Mouse (Mus musculus): Measurements from ENCODE around the gene Scn11a. TPM values are rescaled to one million over a fixed set of nuclear protein-coding genes. Genes with fewer than 3 reads are reported as not detected.

Scn11a gene
- polyA plus RNA-seq, 2 experiments: 0.06 to 0.10 TPM

DNA sequence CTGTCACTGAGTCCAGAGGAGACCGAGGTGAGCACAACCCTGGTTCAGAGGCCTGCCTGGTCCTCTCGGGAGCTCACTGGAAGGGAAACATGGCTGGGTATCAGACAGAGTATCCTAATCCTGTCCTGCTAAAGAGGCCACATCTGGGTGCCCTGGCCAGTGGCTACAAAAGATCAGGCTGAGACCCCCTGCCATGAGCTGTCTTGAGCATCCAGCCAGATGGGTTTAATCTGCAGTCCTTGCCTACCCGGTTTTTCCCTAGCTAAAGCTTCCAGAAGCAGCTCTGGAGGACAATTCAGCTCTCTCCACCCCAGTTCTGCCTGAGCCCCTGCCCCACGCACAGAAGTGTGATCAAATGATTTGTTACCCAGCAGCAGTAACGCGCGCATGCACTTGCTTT is 23.4 kb upstream of the Scn11a start:
- H3K27ac ChIP-seq (replicated peaks; ENCODE audit: low read depth, low read length): no peak overlapping the region
- no peaks in the 10 kb centered on the region for H3K9me3 ChIP-seq (ENCODE audit: control insufficient read depth, low read length)
- peaks cover 6% of the 10 kb centered on the region for H3K4me1 ChIP-seq (ENCODE audit: control insufficient read depth, insufficient read depth, low read length)
- ATAC-seq (ENCODE audit: low FRiP score, low read depth) (no peak), DNase-seq (ENCODE audit: low spot score) (no peak)
- H3K36me3 ChIP-seq (ENCODE audit: control insufficient read depth, insufficient read depth, low read length): no peaks in the 10 kb centered on the region
- no peak for TF ChIP-seq POLR2A (IDR thresholded peaks at IDR 0.05; ENCODE audit: borderline replicate concordance, extremely low read depth, insufficient read depth, insufficient read length)
- H3K4me3 ChIP-seq (replicated peaks; ENCODE audit: low read length): no peak overlapping the region
- WGBS: 34% methylated on average over 7 of the region's 7 CpGs
- H3K4me2 ChIP-seq (replicated peaks; ENCODE audit: low read depth, low read length, severe bottlenecking): no peak overlapping the region
- H3K9ac ChIP-seq (ENCODE audit: low read depth, low read length, severe bottlenecking): no peak overlapping the region
- no peaks in the 10 kb centered on the region for H3K27me3 ChIP-seq (ENCODE audit: control insufficient read depth, insufficient read depth, low read length)

DNA sequence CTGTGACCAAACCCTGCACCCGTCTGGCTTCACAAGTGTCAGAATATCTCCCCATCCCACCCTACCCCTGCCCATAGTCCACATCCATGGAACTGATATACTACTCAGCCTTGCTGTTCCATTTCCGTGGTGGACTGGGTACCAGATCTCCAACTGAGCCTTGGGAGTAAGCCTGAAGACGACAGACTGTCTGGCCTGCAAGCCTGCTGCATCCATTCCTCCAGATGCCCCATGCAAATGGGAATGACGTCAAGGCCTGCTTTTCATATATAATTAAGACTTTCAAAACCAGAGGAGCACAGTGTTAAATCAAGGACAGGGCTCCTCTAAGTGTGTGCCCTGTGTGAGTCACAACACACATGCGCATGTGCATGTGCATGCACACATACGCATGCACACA is 21.9 kb upstream of the Scn11a start:
- Histone ChIP-seq H3K4me2 (replicated peaks; ENCODE audit: low read depth, low read length, severe bottlenecking) (no peak overlapping the region), H3K9ac (ENCODE audit: low read depth, low read length, severe bottlenecking) (no peak overlapping the region), H3K4me1 (ENCODE audit: control insufficient read depth, insufficient read depth, low read length) (peaks cover 10% of the 10 kb centered on the region), H3K27me3 (ENCODE audit: control insufficient read depth, insufficient read depth, low read length) (no peaks in the 10 kb centered on the region), H3K27ac (replicated peaks; ENCODE audit: low read depth, low read length) (no peak overlapping the region), H3K4me3 (replicated peaks; ENCODE audit: low read length) (no peak overlapping the region), H3K9me3 (ENCODE audit: control insufficient read depth, low read length) (no peaks in the 10 kb centered on the region), H3K36me3 (ENCODE audit: control insufficient read depth, insufficient read depth, low read length) (no peaks in the 10 kb centered on the region)
- DNase-seq (ENCODE audit: low spot score) (no peak), ATAC-seq (ENCODE audit: low FRiP score, low read depth) (no peak)
- no peak for TF ChIP-seq POLR2A (IDR thresholded peaks at IDR 0.05; ENCODE audit: borderline replicate concordance, extremely low read depth, insufficient read depth, insufficient read length)
- WGBS: 67% methylated on average over 6 of the region's 6 CpGs

DNA sequence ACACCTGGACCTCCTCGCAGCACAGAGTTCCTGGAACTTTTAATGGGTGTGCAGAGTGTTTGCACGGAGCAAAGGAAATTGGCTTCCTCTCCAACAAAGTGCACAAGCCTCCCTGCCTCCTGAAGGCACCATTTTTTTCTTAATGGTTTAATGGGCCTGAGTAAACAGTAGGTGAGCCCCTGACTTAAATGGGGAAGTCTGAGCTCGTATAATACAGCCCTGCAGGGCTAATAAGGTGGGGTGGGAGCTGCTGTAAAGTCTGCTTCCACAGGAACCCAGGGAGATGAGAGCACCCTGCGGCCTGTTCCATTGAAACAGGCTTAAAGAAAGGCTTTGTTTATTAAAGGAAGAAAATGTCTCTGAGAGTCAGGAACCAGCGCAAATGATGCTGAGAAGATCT is 19.5 kb upstream of the Scn11a start:
- Histone ChIP-seq H3K27ac (replicated peaks; ENCODE audit: low read depth, low read length) (no peak overlapping the region; the same call in 1 of the 2 replicates), H3K36me3 (ENCODE audit: control insufficient read depth, insufficient read depth, low read length) (no peaks in the 10 kb centered on the region), H3K27me3 (ENCODE audit: control insufficient read depth, insufficient read depth, low read length) (no peaks in the 10 kb centered on the region), H3K4me2 (replicated peaks; ENCODE audit: low read depth, low read length, severe bottlenecking) (no peak overlapping the region), H3K9me3 (ENCODE audit: control insufficient read depth, low read length) (no peaks in the 10 kb centered on the region), H3K4me3 (replicated peaks; ENCODE audit: low read length) (no peak overlapping the region), H3K9ac (ENCODE audit: low read depth, low read length, severe bottlenecking) (no peak overlapping the region), H3K4me1 (ENCODE audit: control insufficient read depth, insufficient read depth, low read length) (peaks cover 11% of the 10 kb centered on the region)
- peak; percentile 24; the same call in 1 of the 2 replicates for ATAC-seq (ENCODE audit: low FRiP score, low read depth)
- TF ChIP-seq POLR2A (IDR thresholded peaks at IDR 0.05; ENCODE audit: borderline replicate concordance, extremely low read depth, insufficient read depth, insufficient read length): no peak
- WGBS: 13% methylated on average over 5 of the region's 5 CpGs
- no peak for DNase-seq (ENCODE audit: low spot score)

DNA sequence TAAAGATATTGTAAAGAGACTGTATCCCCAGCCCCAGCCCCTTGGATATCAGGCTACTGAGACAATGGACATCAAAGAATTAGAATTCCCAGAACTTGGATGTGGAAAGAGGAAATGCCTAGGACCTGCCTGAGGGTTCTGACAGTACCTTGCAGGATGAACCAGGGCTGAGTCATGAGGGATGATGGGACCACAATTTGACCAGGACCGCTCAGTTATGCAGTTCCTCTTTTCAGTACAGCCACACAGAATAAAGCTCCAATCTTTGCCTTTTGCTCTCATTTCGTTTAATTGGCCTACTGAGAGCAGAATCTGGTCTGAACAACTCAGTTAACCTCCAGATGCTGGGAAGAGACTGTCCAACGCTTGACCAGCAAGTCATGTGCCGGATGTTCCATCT is 18.3 kb upstream of the Scn11a start:
- H3K4me2 ChIP-seq (replicated peaks; ENCODE audit: low read depth, low read length, severe bottlenecking): no peak overlapping the region
- WGBS: 65% methylated on average over 4 of the region's 4 CpGs
- H3K9ac ChIP-seq (ENCODE audit: low read depth, low read length, severe bottlenecking): no peak overlapping the region
- no peak overlapping the region for H3K4me3 ChIP-seq (replicated peaks; ENCODE audit: low read length)
- DNase-seq (ENCODE audit: low spot score) (no peak), ATAC-seq (ENCODE audit: low FRiP score, low read depth) (peak; percentile 6; the same call in 1 of the 2 replicates)
- H3K9me3 ChIP-seq (ENCODE audit: control insufficient read depth, low read length): no peaks in the 10 kb centered on the region
- peaks cover 11% of the 10 kb centered on the region for H3K4me1 ChIP-seq (ENCODE audit: control insufficient read depth, insufficient read depth, low read length)
- no peaks in the 10 kb centered on the region for H3K27me3 ChIP-seq (ENCODE audit: control insufficient read depth, insufficient read depth, low read length)
- no peak overlapping the region for H3K27ac ChIP-seq (replicated peaks; ENCODE audit: low read depth, low read length)
- H3K36me3 ChIP-seq (ENCODE audit: control insufficient read depth, insufficient read depth, low read length): no peaks in the 10 kb centered on the region
- TF ChIP-seq POLR2A (IDR thresholded peaks at IDR 0.05; ENCODE audit: borderline replicate concordance, extremely low read depth, insufficient read depth, insufficient read length): no peak

DNA sequence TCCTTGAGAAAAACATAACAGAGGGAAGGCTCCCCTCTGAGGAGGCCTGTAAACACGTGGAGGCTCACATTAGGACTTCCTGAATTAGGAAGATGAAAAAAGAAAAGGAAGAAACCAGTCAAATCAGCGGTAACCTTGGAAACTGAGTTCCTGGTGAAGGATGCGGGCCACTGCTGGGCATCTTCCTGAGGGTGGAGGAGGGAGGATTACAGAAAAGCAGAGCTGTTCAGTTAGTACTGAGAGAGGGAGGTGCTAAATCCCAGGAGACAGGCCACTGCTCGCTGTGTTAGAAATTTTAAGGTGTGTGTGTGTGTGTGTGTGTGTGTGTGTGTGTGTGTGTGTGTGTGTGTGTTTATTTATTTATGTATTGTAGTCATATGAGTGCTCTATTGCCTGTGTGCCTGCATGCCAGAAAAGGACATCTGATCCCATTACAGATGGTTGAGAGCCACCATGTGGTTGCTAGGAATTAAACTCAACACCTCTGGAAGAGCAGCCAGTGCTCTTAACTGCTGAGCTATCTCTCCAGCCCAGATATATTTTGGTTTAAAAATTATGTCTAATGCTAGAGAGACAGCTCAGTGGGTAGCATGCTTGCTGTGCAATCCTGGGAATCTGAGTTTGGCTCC is 17.4 kb upstream of the Scn11a start:
- TF ChIP-seq POLR2A (IDR thresholded peaks at IDR 0.05; ENCODE audit: borderline replicate concordance, extremely low read depth, insufficient read depth, insufficient read length): no peak
- no peak overlapping the region for H3K9ac ChIP-seq (ENCODE audit: low read depth, low read length, severe bottlenecking)
- DNase-seq (ENCODE audit: low spot score) (no peak), ATAC-seq (ENCODE audit: low FRiP score, low read depth) (no peak)
- no peaks in the 10 kb centered on the region for H3K9me3 ChIP-seq (ENCODE audit: control insufficient read depth, low read length)
- H3K4me2 ChIP-seq (replicated peaks; ENCODE audit: low read depth, low read length, severe bottlenecking): no peak overlapping the region
- H3K27me3 ChIP-seq (ENCODE audit: control insufficient read depth, insufficient read depth, low read length): no peaks in the 10 kb centered on the region
- 25% methylated on average over 4 of the region's 4 CpGs for WGBS
- H3K36me3 ChIP-seq (ENCODE audit: control insufficient read depth, insufficient read depth, low read length): no peaks in the 10 kb centered on the region
- H3K4me1 ChIP-seq (ENCODE audit: control insufficient read depth, insufficient read depth, low read length): peaks cover 11% of the 10 kb centered on the region
- no peak overlapping the region for H3K27ac ChIP-seq (replicated peaks; ENCODE audit: low read depth, low read length)
- no peak overlapping the region for H3K4me3 ChIP-seq (replicated peaks; ENCODE audit: low read length)
